Mouse (Mus musculus): Measurements from ENCODE around the gene Gpr132. TPM values are rescaled to one million over a fixed set of nuclear protein-coding genes. Genes with fewer than 3 reads are reported as not detected.

Gene Gpr132
- polyA plus RNA-seq, 1 experiment from 2014 or later = 0.12 TPM

- H3K36me3 ChIP-seq (ENCODE audit: insufficient read depth) = no peaks in the 10 kb centered on the region
- no peak overlapping the region for H3K4me3 ChIP-seq (ENCODE audit: low read depth, low read length)
- ATAC-seq (ENCODE audit: insufficient read depth) (no peak), DNase-seq (peak; percentile 47)
- no peak overlapping the region for H3K4me2 ChIP-seq
- H3K27ac ChIP-seq (ENCODE audit: low read depth) = no peak overlapping the region
- WGBS = 29% methylated on average over 13 of the region's 13 CpGs
- H3K27me3 ChIP-seq (ENCODE audit: insufficient read depth, low read length) = peaks cover 23% of the 10 kb centered on the region
- H3K9ac ChIP-seq = no peak overlapping the region
- no peaks in the 10 kb centered on the region for H3K9me3 ChIP-seq (ENCODE audit: low read depth, low read length)
- 0 out of 2 replicates have a peak, but pooled peaks cover 4% of the 10 kb centered on the region for H3K4me1 ChIP-seq (ENCODE audit: insufficient read depth)
- TF ChIP-seq CTCF (IDR thresholded peaks at IDR 0.05; ENCODE audit: low read depth) = no peak
Measured at GRCm38 (mm10) chr12:112804046-112804445, 64.0 kb downstream of the Gpr132 start.

GRCm38 (mm10) chr12:112802917-112803316 is 65.1 kb downstream of the Gpr132 start:
- Histone ChIP-seq H3K36me3 (ENCODE audit: insufficient read depth) (no peaks in the 10 kb centered on the region), H3K9ac (no peak overlapping the region), H3K4me1 (ENCODE audit: insufficient read depth) (0 out of 2 replicates have a peak, but pooled peaks cover 4% of the 10 kb centered on the region), H3K27ac (ENCODE audit: low read depth) (no peak overlapping the region), H3K4me2 (peak overlapping the region; percentile 100), H3K9me3 (ENCODE audit: low read depth, low read length) (no peaks in the 10 kb centered on the region), H3K27me3 (ENCODE audit: insufficient read depth, low read length) (peaks cover 23% of the 10 kb centered on the region), H3K4me3 (ENCODE audit: low read depth, low read length) (peak overlapping the region; percentile 48; the same call in 1 of the 2 replicates)
- no peak for TF ChIP-seq CTCF (IDR thresholded peaks at IDR 0.05; ENCODE audit: low read depth)
- no peak for ATAC-seq (ENCODE audit: insufficient read depth)
- DNase-seq = no peak
- WGBS = 26% methylated on average over 3 of the region's 3 CpGs

GRCm38 (mm10) chr12:112801864-112802846 is 65.9 kb downstream of the Gpr132 start, which contains the start of gene Ahnak2:
TSS of gene Ahnak2 (minus strand) at chr12:112802657.
- ATAC-seq (ENCODE audit: insufficient read depth) (peak; percentile 55), DNase-seq (peak; percentile 74)
- WGBS = 3% methylated on average over 60 of the region's 69 CpGs
- TF ChIP-seq CTCF (IDR thresholded peaks at IDR 0.05; ENCODE audit: low read depth) = no peak
- H3K27ac ChIP-seq (ENCODE audit: low read depth) = no peak within 1 kb of the TSS
- H3K4me3 ChIP-seq (ENCODE audit: low read depth, low read length) = peak within 1 kb of the TSS; percentile 48
- H3K36me3 ChIP-seq (ENCODE audit: insufficient read depth) = no peaks in the 10 kb centered on the region
- peak within 1 kb of the TSS; percentile 100 for H3K4me2 ChIP-seq
- peaks cover 8% of the 10 kb centered on the region; the same call in 1 of the 2 replicates for H3K4me1 ChIP-seq (ENCODE audit: insufficient read depth)
- peaks cover 23% of the 10 kb centered on the region for H3K27me3 ChIP-seq (ENCODE audit: insufficient read depth, low read length)
- peak within 1 kb of the TSS; percentile 54 for H3K9ac ChIP-seq
- no peaks in the 10 kb centered on the region for H3K9me3 ChIP-seq (ENCODE audit: low read depth, low read length)

Other genes with a start within 250 kb of the Gpr132 start
- 3.8 and 5.0 TPM in 2 replicates for gene Adssl1, start 248.2 kb downstream of the Gpr132 start, polyA plus RNA-seq (2014; fragmentation: Nextera tagmentation; extraction: Ambion mirVana)
- 253 and 291 TPM in 2 replicates for gene Siva1, start 223.5 kb downstream of the Gpr132 start, polyA plus RNA-seq (2014; fragmentation: Nextera tagmentation; extraction: Ambion mirVana)
- gene Akt1, start 193.3 kb downstream of the Gpr132 start, polyA plus RNA-seq (2014; fragmentation: Nextera tagmentation; extraction: Ambion mirVana) = 140 and 166 TPM in 2 replicates
- gene Zbtb42, start 189.4 kb downstream of the Gpr132 start, polyA plus RNA-seq (2014; fragmentation: Nextera tagmentation; extraction: Ambion mirVana) = 6.7 and 9.0 TPM in 2 replicates
- gene Cep170b, start 147.8 kb downstream of the Gpr132 start, polyA plus RNA-seq (2014; fragmentation: Nextera tagmentation; extraction: Ambion mirVana) = 21.4 and 23.1 TPM in 2 replicates
- gene Pld4, start 107.6 kb downstream of the Gpr132 start, polyA plus RNA-seq (2014; fragmentation: Nextera tagmentation; extraction: Ambion mirVana) = 9.3 and 10.9 TPM in 2 replicates
- gene Ahnak2, start 65.6 kb downstream of the Gpr132 start, polyA plus RNA-seq (2014; fragmentation: Nextera tagmentation; extraction: Ambion mirVana) = 0.61 and 0.64 TPM in 2 replicates
- gene Clba1, start 59.3 kb downstream of the Gpr132 start, polyA plus RNA-seq (2014; fragmentation: Nextera tagmentation; extraction: Ambion mirVana) = 4.3 and 5.1 TPM in 2 replicates
- 140 and 153 TPM in 2 replicates for gene Cdca4, start 38.8 kb downstream of the Gpr132 start, polyA plus RNA-seq (2014; fragmentation: Nextera tagmentation; extraction: Ambion mirVana)
- 6.3 and 8.0 TPM in 2 replicates for gene Jag2, start 61.5 kb upstream of the Gpr132 start, polyA plus RNA-seq (2014; fragmentation: Nextera tagmentation; extraction: Ambion mirVana)
- 107 and 116 TPM in 2 replicates for gene Nudt14, start 73.9 kb upstream of the Gpr132 start, polyA plus RNA-seq (2014; fragmentation: Nextera tagmentation; extraction: Ambion mirVana)
- 26.4 and 26.7 TPM in 2 replicates for gene Btbd6, start 108.3 kb upstream of the Gpr132 start, polyA plus RNA-seq (2014; fragmentation: Nextera tagmentation; extraction: Ambion mirVana)
- 61.7 and 65.9 TPM in 2 replicates for gene Brf1, start 132.5 kb upstream of the Gpr132 start, polyA plus RNA-seq (2014; fragmentation: Nextera tagmentation; extraction: Ambion mirVana)
- gene Pacs2, start 146.3 kb upstream of the Gpr132 start, polyA plus RNA-seq (2014; fragmentation: Nextera tagmentation; extraction: Ambion mirVana) = 12.3 and 15.6 TPM in 2 replicates
- gene Tex22, start 206.3 kb upstream of the Gpr132 start, polyA plus RNA-seq (2014; fragmentation: Nextera tagmentation; extraction: Ambion mirVana) = not detected in 2 replicates
- gene Mta1, start 230.1 kb upstream of the Gpr132 start, polyA plus RNA-seq (2014; fragmentation: Nextera tagmentation; extraction: Ambion mirVana) = 22.8 and 24.1 TPM in 2 replicates